Mouse (Mus musculus) heart, embryonic 12.5 days (tissue): ENCODE data around the gene Ubac2. TPM values are rescaled to one million over a fixed set of nuclear protein-coding genes. Genes with fewer than 3 reads are reported as not detected.

Experiments used
- ATAC-seq: fragments of 200-750 bp; cut with Nextera tagmentation; 2 replicates; pipeline ENCODE4 v1.8.0; 2017; ENCODE audit warnings: moderate TSS enrichment, moderate library complexity; ENCODE audit not compliant: insufficient number of reproducible peaks, low FRiP score
- H3K27ac ChIP-seq: fragments of 300-500 bp; sonication (generic); 2 replicates; pipeline ENCODE4 v1.5.1; 2016; ENCODE audit warnings: mild to moderate bottlenecking, moderate library complexity; ENCODE audit not compliant: poor library complexity, severe bottlenecking
- H3K27me3 ChIP-seq: fragments of 300-500 bp; sonication (generic); replicated peaks from 2 replicates; pipeline ENCODE4 v1.6.1; 2016; ENCODE audit warnings: mild to moderate bottlenecking, moderate library complexity
- H3K36me3 ChIP-seq: fragments of 300-500 bp; sonication (generic); 2 replicates; pipeline ENCODE4 v1.6.1; 2016; ENCODE audit warnings: mild to moderate bottlenecking, moderate library complexity
- H3K4me1 ChIP-seq: fragments of 300-500 bp; sonication (generic); replicated peaks from 2 replicates; pipeline ENCODE4 v1.6.1; 2016; ENCODE audit warnings: mild to moderate bottlenecking
- H3K4me2 ChIP-seq: fragments of 300-500 bp; sonication (generic); 2 replicates; pipeline ENCODE4 v1.6.1; 2016; ENCODE audit warnings: mild to moderate bottlenecking, moderate library complexity
- H3K4me3 ChIP-seq: fragments of 300-500 bp; sonication (generic); 2 replicates; pipeline ENCODE4 v1.5.1; 2016; ENCODE audit warnings: mild to moderate bottlenecking
- H3K9ac ChIP-seq: fragments of 300-500 bp; sonication (generic); 2 replicates; pipeline ENCODE4 v1.6.1; 2016; ENCODE audit warnings: mild to moderate bottlenecking, moderate library complexity
- H3K9me3 ChIP-seq: fragments of 300-500 bp; sonication (generic); replicated peaks from 2 replicates; pipeline ENCODE4 v1.6.1; 2016; ENCODE audit warnings: mild to moderate bottlenecking, moderate library complexity
- WGBS: fragments of 180-500 bp; shearing (Covaris S2); methylation state at CpG from one replicate; pipeline ENCODE4 v1.1.7; 2016; 5-methylcytosine and 5-hydroxymethylcytosine counted together
- polyA plus RNA-seq: library from polyadenylated mRNA; unstranded; fragments of >200 nt; fragmentation: Nextera tagmentation; extraction: Ambion mirVana; gene quantifications from 2 replicates; pipeline ENCODE4 v1.2.1, GENCODE M21; 2016

Ubac2 gene
- polyA plus RNA-seq, 1 experiment from 2014 or later = 56.9 TPM

GRCm38 (mm10) chr14:121973114-121973513, 94.7 kb downstream of the Ubac2 start:
- Histone ChIP-seq H3K36me3 (peaks cover 18% of the 10 kb centered on the region), H3K27ac (no peak overlapping the region), H3K9ac (no peak overlapping the region), H3K27me3 (no peaks in the 10 kb centered on the region), H3K4me1 (0 out of 2 replicates have a peak, but pooled peaks cover 6% of the 10 kb centered on the region), H3K4me2 (no peak overlapping the region), H3K4me3 (no peak overlapping the region), H3K9me3 (peaks cover 3% of the 10 kb centered on the region; the same call in 1 of the 2 replicates)
- ATAC-seq = no peak
- WGBS = 88% methylated on average over 10 of the region's 10 CpGs

- Histone ChIP-seq H3K4me2 (no peak overlapping the region), H3K9me3 (no peaks in the 10 kb centered on the region), H3K27ac (no peak overlapping the region), H3K4me1 (peaks cover 18% of the 10 kb centered on the region), H3K9ac (no peak overlapping the region), H3K36me3 (no peaks in the 10 kb centered on the region), H3K27me3 (no peaks in the 10 kb centered on the region), H3K4me3 (no peak overlapping the region)
- ATAC-seq = no peak
- WGBS = 85% methylated on average over 1 of the region's 1 CpGs
These were observed 103.1 kb downstream of the Ubac2 start for GRCm38 (mm10) chr14:121981531-121981930.

- Histone ChIP-seq H3K4me1 (peaks cover 18% of the 10 kb centered on the region), H3K27me3 (no peaks in the 10 kb centered on the region), H3K4me3 (no peak overlapping the region), H3K4me2 (no peak overlapping the region), H3K36me3 (no peaks in the 10 kb centered on the region), H3K9ac (no peak overlapping the region), H3K9me3 (no peaks in the 10 kb centered on the region), H3K27ac (peak overlapping the region; percentile 64)
- ATAC-seq = peak; percentile 77
- WGBS = 37% methylated on average over 8 of the region's 8 CpGs
These were observed 104.9 kb downstream of the Ubac2 start for GRCm38 (mm10) chr14:121983009-121983933.

GRCm38 (mm10) chr14:121985477-121985876, 107.1 kb downstream of the Ubac2 start:
- Histone ChIP-seq H3K4me1 (peaks cover 18% of the 10 kb centered on the region), H3K27me3 (no peaks in the 10 kb centered on the region), H3K4me2 (no peak overlapping the region), H3K9me3 (no peaks in the 10 kb centered on the region), H3K9ac (no peak overlapping the region), H3K27ac (no peak overlapping the region), H3K4me3 (no peak overlapping the region), H3K36me3 (no peaks in the 10 kb centered on the region)
- ATAC-seq = no peak
- 66% methylated on average over 3 of the region's 3 CpGs for WGBS

GRCm38 (mm10) chr14:121986028-121986427, 107.6 kb downstream of the Ubac2 start:
- 74% methylated on average over 6 of the region's 6 CpGs for WGBS
- no peak overlapping the region for H3K27ac ChIP-seq
- no peak overlapping the region for H3K4me3 ChIP-seq
- H3K9me3 ChIP-seq = no peaks in the 10 kb centered on the region
- no peaks in the 10 kb centered on the region for H3K27me3 ChIP-seq
- H3K36me3 ChIP-seq = no peaks in the 10 kb centered on the region
- ATAC-seq = no peak
- H3K4me2 ChIP-seq = no peak overlapping the region
- H3K4me1 ChIP-seq = peaks cover 18% of the 10 kb centered on the region
- H3K9ac ChIP-seq = no peak overlapping the region

GRCm38 (mm10) chr14:121987287-121987686, 108.9 kb downstream of the Ubac2 start:
- Histone ChIP-seq H3K9ac (no peak overlapping the region), H3K4me3 (no peak overlapping the region), H3K4me2 (no peak overlapping the region), H3K4me1 (peaks cover 20% of the 10 kb centered on the region), H3K9me3 (no peaks in the 10 kb centered on the region), H3K27me3 (no peaks in the 10 kb centered on the region), H3K36me3 (no peaks in the 10 kb centered on the region), H3K27ac (no peak overlapping the region)
- 73% methylated on average over 1 of the region's 1 CpGs for WGBS
- ATAC-seq = no peak

- no peak for ATAC-seq
- Histone ChIP-seq H3K27ac (no peak overlapping the region), H3K4me2 (no peak overlapping the region), H3K9ac (no peak overlapping the region), H3K4me1 (peaks cover 18% of the 10 kb centered on the region), H3K9me3 (no peaks in the 10 kb centered on the region), H3K4me3 (no peak overlapping the region), H3K27me3 (no peaks in the 10 kb centered on the region), H3K36me3 (no peaks in the 10 kb centered on the region)
- WGBS = 78% methylated on average over 4 of the region's 4 CpGs
These were observed 109.3 kb downstream of the Ubac2 start for GRCm38 (mm10) chr14:121987691-121988090.

GRCm38 (mm10) chr14:121989331-121989730, 110.9 kb downstream of the Ubac2 start:
- Histone ChIP-seq H3K9ac (no peak overlapping the region), H3K4me2 (no peak overlapping the region), H3K4me3 (no peak overlapping the region), H3K27ac (no peak overlapping the region), H3K36me3 (peaks cover 4% of the 10 kb centered on the region), H3K27me3 (no peaks in the 10 kb centered on the region), H3K4me1 (0 out of 2 replicates have a peak, but pooled peaks cover 2% of the 10 kb centered on the region), H3K9me3 (no peaks in the 10 kb centered on the region)
- no peak for ATAC-seq
- 90% methylated on average over 3 of the region's 3 CpGs for WGBS

- H3K9me3 ChIP-seq = no peaks in the 10 kb centered on the region
- H3K4me2 ChIP-seq = no peak overlapping the region
- H3K4me3 ChIP-seq = no peak overlapping the region
- 90% methylated on average over 3 of the region's 3 CpGs for WGBS
- H3K27me3 ChIP-seq = no peaks in the 10 kb centered on the region
- no peak for ATAC-seq
- H3K9ac ChIP-seq = no peak overlapping the region
- H3K4me1 ChIP-seq = 0 out of 2 replicates have a peak, but pooled peaks cover 2% of the 10 kb centered on the region
- H3K36me3 ChIP-seq = peaks cover 8% of the 10 kb centered on the region
- no peak overlapping the region for H3K27ac ChIP-seq
These were observed 111.4 kb downstream of the Ubac2 start for GRCm38 (mm10) chr14:121989869-121990268.

- H3K9me3 ChIP-seq = no peaks in the 10 kb centered on the region
- no peak overlapping the region for H3K4me2 ChIP-seq
- no peak overlapping the region for H3K9ac ChIP-seq
- no peak overlapping the region for H3K27ac ChIP-seq
- 82% methylated on average over 6 of the region's 6 CpGs for WGBS
- no peaks in the 10 kb centered on the region for H3K27me3 ChIP-seq
- no peak for ATAC-seq
- H3K4me1 ChIP-seq = 0 out of 2 replicates have a peak, but pooled peaks cover 2% of the 10 kb centered on the region
- H3K36me3 ChIP-seq = peaks cover 15% of the 10 kb centered on the region
- no peak overlapping the region for H3K4me3 ChIP-seq
These were observed 112.5 kb downstream of the Ubac2 start for GRCm38 (mm10) chr14:121990897-121991296.

- H3K27ac ChIP-seq = no peak overlapping the region
- no peaks in the 10 kb centered on the region for H3K27me3 ChIP-seq
- no peaks in the 10 kb centered on the region for H3K9me3 ChIP-seq
- H3K4me3 ChIP-seq = no peak overlapping the region
- peaks cover 21% of the 10 kb centered on the region for H3K36me3 ChIP-seq
- no peak overlapping the region for H3K4me2 ChIP-seq
- H3K4me1 ChIP-seq = peaks cover 9% of the 10 kb centered on the region
- no peak for ATAC-seq
- H3K9ac ChIP-seq = no peak overlapping the region
These were observed 113.5 kb downstream of the Ubac2 start for GRCm38 (mm10) chr14:121991921-121992320.
